Mouse (Mus musculus) liver, embryonic 15.5 days (tissue): Measurements from ENCODE around the gene Cyp4f15. TPM values are rescaled to one million over a fixed set of nuclear protein-coding genes. Genes with fewer than 3 reads are reported as not detected.

ENCODE experiments used
- polyA plus RNA-seq: library from polyadenylated mRNA; unstranded; fragments of >200 nt; fragmentation: Nextera tagmentation; extraction: Ambion mirVana; gene quantifications from 2 replicates; pipeline ENCODE4 v1.2.1, GENCODE M21; 2015

The Cyp4f15 gene
- polyA plus RNA-seq, 1 experiment from 2014 or later = 6.5 TPM

Other genes with a start within 250 kb of the Cyp4f15 start
- gene Cyp4f39, start 232.9 kb upstream of the Cyp4f15 start, polyA plus RNA-seq = 0.52 and 0.83 TPM in 2 replicates
- gene Cyp4f17, start 179.6 kb upstream of the Cyp4f15 start, polyA plus RNA-seq = 0.64 and 0.85 TPM in 2 replicates
- gene Cyp4f16, start 149.1 kb upstream of the Cyp4f15 start, polyA plus RNA-seq = 4.3 and 4.5 TPM in 2 replicates
- not detected in 2 replicates for gene Cyp4f37, start 64.3 kb upstream of the Cyp4f15 start, polyA plus RNA-seq
- not detected in 2 replicates for gene Cyp4f40, start 26.7 kb upstream of the Cyp4f15 start, polyA plus RNA-seq
- gene Zfp871, start 102.7 kb downstream of the Cyp4f15 start, polyA plus RNA-seq = 8.4 and 9.8 TPM in 2 replicates
- 0.06 and 0.15 TPM in 2 replicates for gene Zfp811, start 124.3 kb downstream of the Cyp4f15 start, polyA plus RNA-seq
- gene Zfp799, start 144.6 kb downstream of the Cyp4f15 start, polyA plus RNA-seq = 1.2 and 1.7 TPM in 2 replicates
- 1.6 TPM in 2 replicates for gene Zfp870, start 206.0 kb downstream of the Cyp4f15 start, polyA plus RNA-seq
- not detected in 2 replicates for gene Cyp4f14, start 231.7 kb downstream of the Cyp4f15 start, polyA plus RNA-seq